Mouse (Mus musculus): Measurements from ENCODE around the gene Rdh13.

DNA sequence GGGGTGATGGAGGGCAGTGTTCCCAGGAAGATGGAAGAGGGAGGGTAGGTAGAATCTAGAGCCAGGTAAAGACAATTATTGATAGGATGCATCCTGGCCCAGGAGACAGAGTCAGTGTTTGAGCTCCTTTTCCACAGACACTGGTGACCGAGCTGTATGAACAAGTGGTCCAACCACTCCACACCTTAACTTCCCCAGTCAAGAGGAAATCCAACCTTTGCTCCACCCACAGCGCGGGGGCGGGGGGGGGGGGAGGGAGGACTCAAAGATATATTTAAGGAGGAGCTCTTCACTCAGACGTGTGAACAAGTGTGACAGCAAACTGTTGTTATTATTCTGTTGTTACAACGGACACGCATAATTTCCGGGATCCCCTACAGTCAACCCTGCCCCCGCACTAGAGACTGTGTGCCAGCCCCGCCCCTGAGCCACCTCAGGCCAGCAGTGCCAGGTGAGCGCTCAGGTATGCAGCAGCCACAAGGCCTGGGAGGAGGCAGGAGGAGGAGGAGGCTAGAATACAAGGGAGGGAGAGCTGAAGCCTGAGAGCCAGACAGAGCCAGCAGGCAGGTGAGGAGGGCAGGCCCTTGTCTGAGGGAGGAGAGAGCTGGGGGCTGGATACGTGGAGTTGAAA is 18.9 kb upstream of the Rdh13 start:
- TF ChIP-seq MAFK (IDR thresholded peaks at IDR 0.05; ENCODE audit: insufficient replicate concordance, low read length) (no peak), MYC (IDR thresholded peaks at IDR 0.05; ENCODE audit: low read depth, low read length) (no peak), NRF1 (IDR thresholded peaks at IDR 0.05; ENCODE audit: low read depth, low read length) (no peak)
